Mouse (Mus musculus) intestine, embryonic 14.5 days (tissue): ENCODE results near the gene Prc1. TPM values are rescaled to one million over a fixed set of nuclear protein-coding genes. Genes with fewer than 3 reads are reported as not detected.

Experiments
- ATAC-seq: fragments of 200-750 bp; cut with Nextera tagmentation; replicated peaks from 2 replicates; pipeline ENCODE4 v1.8.0; 2017; ENCODE audit warnings: low read depth, moderate number of reproducible peaks, moderate TSS enrichment, moderate library complexity; ENCODE audit not compliant: low FRiP score, low TSS enrichment
- DNase-seq: peaks from one replicate; pipeline ENCODE4 v3.0.0-alpha.2; 2018; ENCODE audit warnings: low spot score
- H3K27ac ChIP-seq: fragments of 300-500 bp; sonication (generic); 2 replicates; pipeline ENCODE4 v1.5.1; 2014; ENCODE audit warnings: low read depth, mild to moderate bottlenecking, control low read depth
- H3K27me3 ChIP-seq: fragments of 300-500 bp; sonication (generic); replicated peaks from 2 replicates; pipeline ENCODE4 v1.6.1; 2014; ENCODE audit warnings: low read length, control low read depth; ENCODE audit not compliant: control insufficient read depth, insufficient read depth
- H3K36me3 ChIP-seq: fragments of 300-500 bp; sonication (generic); 2 replicates; pipeline ENCODE4 v1.6.1; 2014; ENCODE audit warnings: low read length, control low read depth; ENCODE audit not compliant: control insufficient read depth, insufficient read depth
- H3K4me1 ChIP-seq: fragments of 300-500 bp; sonication (generic); replicated peaks from 2 replicates; pipeline ENCODE4 v1.6.1; 2014; ENCODE audit warnings: low read length, control low read depth, mixed read lengths; ENCODE audit not compliant: control insufficient read depth, insufficient read depth
- H3K4me2 ChIP-seq: fragments of 300-500 bp; sonication (generic); 2 replicates; pipeline ENCODE4 v1.6.1; 2014; ENCODE audit warnings: low read length
- H3K4me3 ChIP-seq: fragments of 300-500 bp; sonication (generic); 2 replicates; pipeline ENCODE4 v1.5.1; 2014; ENCODE audit warnings: low read depth, low read length, control low read depth, mixed read lengths
- H3K9ac ChIP-seq: fragments of 300-500 bp; sonication (generic); 2 replicates; pipeline ENCODE4 v1.6.1; 2014; ENCODE audit warnings: mild to moderate bottlenecking, low read length
- H3K9me3 ChIP-seq: fragments of 300-500 bp; sonication (generic); 2 replicates; pipeline ENCODE4 v1.6.1; 2016; ENCODE audit warnings: low read length, control low read depth; ENCODE audit not compliant: control insufficient read depth
- WGBS: fragments of 180-500 bp; shearing (Covaris S2); extraction: QIAGEN DNeasy Blood & Tissue Kit; methylation state at CpG from one replicate; pipeline ENCODE4 v1.1.7; 2014; 5-methylcytosine and 5-hydroxymethylcytosine counted together
- polyA plus RNA-seq: library from polyadenylated mRNA; unstranded; fragments of >200 nt; fragmentation: Nextera tagmentation; extraction: Ambion mirVana; gene quantifications from 2 replicates; pipeline ENCODE4 v1.2.1, GENCODE M21; 2014

Prc1 gene
- polyA plus RNA-seq, 1 experiment from 2014 or later, result 149 TPM

- 87% methylated on average over 10 of the region's 10 CpGs for WGBS
- no peak overlapping the region for H3K4me2 ChIP-seq
- no peak overlapping the region for H3K27ac ChIP-seq
- H3K9ac ChIP-seq, result no peak overlapping the region
- H3K4me1 ChIP-seq, result no peaks in the 10 kb centered on the region
- no peaks in the 10 kb centered on the region for H3K27me3 ChIP-seq
- H3K36me3 ChIP-seq, result peaks cover 69% of the 10 kb centered on the region
- peaks cover 3% of the 10 kb centered on the region for H3K9me3 ChIP-seq
- ATAC-seq (no peak), DNase-seq (no peak)
- no peak overlapping the region for H3K4me3 ChIP-seq
These were observed 14.2 kb upstream of the Prc1 start for GRCm38 (mm10) chr7:80280032-80280431.

- ATAC-seq (no peak), DNase-seq (no peak)
- H3K9ac ChIP-seq, result no peak overlapping the region
- no peak overlapping the region for H3K27ac ChIP-seq
- H3K36me3 ChIP-seq, result peaks cover 71% of the 10 kb centered on the region
- H3K27me3 ChIP-seq, result no peaks in the 10 kb centered on the region
- H3K4me2 ChIP-seq, result no peak overlapping the region
- 93% methylated on average over 2 of the region's 2 CpGs for WGBS
- no peaks in the 10 kb centered on the region for H3K9me3 ChIP-seq
- H3K4me3 ChIP-seq, result no peak overlapping the region
- no peaks in the 10 kb centered on the region for H3K4me1 ChIP-seq
These were observed 13.3 kb upstream of the Prc1 start for GRCm38 (mm10) chr7:80280998-80281397.

DNA sequence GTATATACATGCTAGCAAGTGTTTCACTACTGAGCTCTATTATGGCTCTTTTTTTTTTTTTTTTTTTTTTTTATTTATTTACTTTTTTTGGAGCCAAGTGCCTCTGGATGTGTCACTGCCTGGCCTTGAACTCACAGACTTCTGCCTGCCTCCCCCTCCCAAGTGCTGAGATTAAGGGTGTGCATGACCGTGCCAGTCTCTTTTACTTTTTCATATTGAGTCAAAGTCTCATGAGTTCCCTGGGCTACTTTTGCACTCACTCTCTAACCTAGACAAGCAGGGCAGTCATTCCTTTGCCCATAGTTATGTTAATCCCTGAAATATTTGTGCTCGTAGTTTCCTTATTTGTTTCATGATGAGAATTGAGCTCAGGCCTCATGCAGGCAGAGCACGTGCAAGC lies 12.6 kb upstream of the Prc1 start:
- Histone ChIP-seq H3K36me3 (peaks cover 71% of the 10 kb centered on the region), H3K4me2 (no peak overlapping the region), H3K27ac (no peak overlapping the region), H3K9ac (no peak overlapping the region), H3K4me1 (no peaks in the 10 kb centered on the region), H3K27me3 (no peaks in the 10 kb centered on the region), H3K9me3 (no peaks in the 10 kb centered on the region), H3K4me3 (no peak overlapping the region)
- 90% methylated on average over 3 of the region's 3 CpGs for WGBS
- ATAC-seq, result no peak
- DNase-seq, result no peak

- no peak for ATAC-seq
- 85% methylated on average over 3 of the region's 3 CpGs for WGBS
- H3K27me3 ChIP-seq, result no peaks in the 10 kb centered on the region
- no peak overlapping the region for H3K27ac ChIP-seq
- no peaks in the 10 kb centered on the region for H3K9me3 ChIP-seq
- H3K4me2 ChIP-seq, result no peak overlapping the region
- H3K9ac ChIP-seq, result no peak overlapping the region
- no peak for DNase-seq
- no peak overlapping the region for H3K4me3 ChIP-seq
- H3K4me1 ChIP-seq, result no peaks in the 10 kb centered on the region
- peaks cover 76% of the 10 kb centered on the region for H3K36me3 ChIP-seq
These were observed 10.9 kb upstream of the Prc1 start for GRCm38 (mm10) chr7:80283226-80283918.

DNA sequence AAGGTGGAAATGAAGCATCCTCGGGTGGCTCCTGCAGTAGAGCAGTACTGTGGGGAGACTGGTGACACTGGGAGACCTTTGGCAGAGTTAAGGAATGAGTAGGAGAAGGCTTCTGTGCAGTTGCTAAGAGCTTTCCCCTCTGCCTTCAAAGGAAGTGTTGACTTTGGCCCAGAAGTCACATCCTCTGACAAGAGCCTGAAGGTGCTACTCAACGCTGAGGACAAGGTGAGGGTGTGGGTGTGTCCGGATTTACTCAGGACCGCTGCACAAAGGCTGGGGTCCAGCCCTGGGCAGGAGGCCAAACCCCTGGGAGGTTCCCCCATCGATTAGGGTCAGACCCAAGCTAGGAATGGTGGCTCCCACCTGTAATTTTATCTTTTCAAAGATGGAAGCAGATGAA lies 9.9 kb upstream of the Prc1 start:
- 87% methylated on average over 5 of the region's 5 CpGs for WGBS

GRCm38 (mm10) chr7:80285725-80286124 lies 8.5 kb upstream of the Prc1 start:
- no peak for DNase-seq
- ATAC-seq, result no peak
- Histone ChIP-seq H3K9ac (no peak overlapping the region), H3K4me3 (no peak overlapping the region), H3K36me3 (peaks cover 64% of the 10 kb centered on the region), H3K27ac (no peak overlapping the region), H3K9me3 (no peaks in the 10 kb centered on the region), H3K4me1 (no peaks in the 10 kb centered on the region), H3K27me3 (no peaks in the 10 kb centered on the region), H3K4me2 (no peak overlapping the region)
- WGBS, result 92% methylated on average over 6 of the region's 6 CpGs

More for the DNA sequence above, 9.9 kb upstream of the Prc1 start:
- no peak for ATAC-seq
- no peak overlapping the region for H3K9ac ChIP-seq
- H3K4me3 ChIP-seq, result no peak overlapping the region
- no peak overlapping the region for H3K27ac ChIP-seq
- H3K9me3 ChIP-seq, result no peaks in the 10 kb centered on the region
- H3K4me2 ChIP-seq, result no peak overlapping the region
- DNase-seq, result no peak
- H3K27me3 ChIP-seq, result no peaks in the 10 kb centered on the region
- H3K4me1 ChIP-seq, result no peaks in the 10 kb centered on the region
- peaks cover 72% of the 10 kb centered on the region for H3K36me3 ChIP-seq

GRCm38 (mm10) chr7:80287736-80288135 lies 6.5 kb upstream of the Prc1 start:
- no peak for ATAC-seq

GRCm38 (mm10) chr7:80294764-80295648 lies 756 bp downstream of the Prc1 start:
- DNase-seq (no peak), ATAC-seq (peak; percentile 64)
- H3K4me1 ChIP-seq, result peaks cover 12% of the 10 kb centered on the region
- peaks cover 18% of the 10 kb centered on the region; the same call in 1 of the 2 replicates for H3K36me3 ChIP-seq
- no peaks in the 10 kb centered on the region for H3K27me3 ChIP-seq
- H3K9ac ChIP-seq, result peak overlapping the region; percentile 50
- peak overlapping the region; percentile 62 for H3K27ac ChIP-seq
- 9% methylated on average over 37 of the region's 37 CpGs for WGBS
- no peaks in the 10 kb centered on the region for H3K9me3 ChIP-seq
- peak overlapping the region; percentile 46 for H3K4me2 ChIP-seq
- peak overlapping the region; percentile 55 for H3K4me3 ChIP-seq

More at GRCm38 (mm10) chr7:80287736-80288135, 6.5 kb upstream of the Prc1 start:
- no peaks in the 10 kb centered on the region for H3K9me3 ChIP-seq
- H3K27ac ChIP-seq, result no peak overlapping the region
- H3K27me3 ChIP-seq, result no peaks in the 10 kb centered on the region
- no peak overlapping the region for H3K9ac ChIP-seq
- H3K36me3 ChIP-seq, result peaks cover 63% of the 10 kb centered on the region
- no peak overlapping the region for H3K4me3 ChIP-seq
- H3K4me2 ChIP-seq, result no peak overlapping the region
- 83% methylated on average over 10 of the region's 10 CpGs for WGBS
- H3K4me1 ChIP-seq, result no peaks in the 10 kb centered on the region
- no peak for DNase-seq
